Mouse (Mus musculus) effector memory CD4-positive, alpha-beta T cell, adult 5 months (primary cell): ENCODE results near the gene Prkcz. TPM values are rescaled to one million over a fixed set of nuclear protein-coding genes. Genes with fewer than 3 reads are reported as not detected.

Source experiments
- polyA plus RNA-seq: library from polyadenylated mRNA; unstranded; fragments of 100-300 nt; shearing (Covaris generic); gene quantifications from one replicate; pipeline ENCODE4 v1.2.1, GENCODE M21; 2017

The Prkcz gene
- polyA plus RNA-seq, result 30.7 TPM

GRCm38 (mm10) chr4:155361303-155361791 is at the start of gene Prkcz:
Prkcz (minus strand) TSS chr4:155361361.

DNA sequence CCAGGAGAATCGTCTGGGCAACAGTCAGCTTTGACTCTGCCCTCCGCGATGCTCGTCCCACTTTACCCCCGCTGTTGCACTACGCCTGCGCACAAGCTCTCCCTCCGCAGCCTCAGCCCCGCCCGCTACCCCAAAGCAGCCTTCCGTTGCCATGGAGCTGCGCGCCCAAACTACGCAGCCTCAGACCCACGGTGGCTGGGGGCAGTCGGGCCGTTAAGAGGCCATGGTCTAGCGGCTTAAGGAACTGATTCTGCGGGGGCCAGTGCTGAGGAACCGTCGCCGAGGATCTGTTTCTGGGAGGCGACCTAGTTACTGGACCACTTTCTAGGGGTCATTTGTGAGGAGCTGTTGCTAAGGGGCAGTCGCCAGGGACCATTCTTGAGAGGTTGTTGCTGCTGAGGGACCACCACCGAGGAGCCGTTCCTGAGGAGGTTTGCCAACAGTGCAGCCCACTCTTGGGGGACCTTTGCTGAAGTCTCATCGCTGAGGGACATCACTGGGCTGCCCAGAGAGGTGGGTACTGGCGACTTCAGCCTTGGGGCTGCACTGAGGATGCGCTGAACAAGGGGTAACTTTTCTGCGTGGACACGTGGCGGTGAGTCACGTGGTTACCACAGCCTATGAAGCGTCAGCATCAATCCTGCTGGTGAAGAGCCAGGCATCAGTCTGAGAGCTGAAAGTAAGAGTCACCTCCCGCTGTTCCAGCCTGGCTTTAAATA is 48.1 kb upstream of the Prkcz start, which contains the start of gene Cfap74:
TSS of gene Cfap74 (plus strand) at position 133 of the 719 bp plus-strand sequence.

DNA sequence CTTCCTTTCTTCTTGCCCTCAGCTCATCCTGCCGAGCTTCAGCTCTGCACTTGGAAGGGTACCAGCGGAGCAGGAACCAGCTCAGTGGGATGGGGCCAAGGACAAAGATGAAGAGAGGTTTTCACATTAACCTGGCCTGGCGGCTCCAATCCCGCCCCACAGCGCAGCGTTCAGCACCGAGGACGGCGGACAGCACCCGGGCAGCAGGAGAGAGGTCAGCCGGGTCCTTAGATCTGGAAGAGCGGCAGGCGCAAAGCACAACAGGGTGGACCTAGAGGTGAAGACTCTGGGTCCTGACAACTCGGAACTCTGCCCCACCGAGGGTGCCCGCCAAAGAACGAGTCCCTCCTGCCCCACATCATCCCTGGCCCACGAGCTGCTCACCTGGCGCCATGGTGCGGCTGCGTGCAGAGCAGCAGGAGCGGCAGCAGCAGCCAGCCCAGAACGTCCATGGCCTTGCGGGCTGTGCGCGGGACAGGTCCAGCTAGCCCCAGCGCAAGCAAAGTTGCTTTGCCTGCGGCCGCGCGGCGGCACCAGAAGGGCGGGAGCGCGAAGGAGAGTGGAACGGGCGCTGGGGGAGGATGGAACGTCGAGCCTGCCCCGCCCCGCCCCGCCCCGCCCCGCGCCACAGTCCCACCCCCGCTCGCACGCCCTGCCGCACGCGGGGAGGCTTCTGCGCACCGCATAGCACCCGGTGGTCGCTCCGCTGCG is 36.5 kb upstream of the Prkcz start, which contains the start of gene Gabrd:
TSS of gene Gabrd (minus strand) at position 602 of the 711 bp plus-strand sequence.

GRCm38 (mm10) chr4:155249648-155250351 is 111.4 kb downstream of the Prkcz start, which contains the start of gene Faap20:
Faap20 (plus strand) TSS chr4:155249802.

DNA sequence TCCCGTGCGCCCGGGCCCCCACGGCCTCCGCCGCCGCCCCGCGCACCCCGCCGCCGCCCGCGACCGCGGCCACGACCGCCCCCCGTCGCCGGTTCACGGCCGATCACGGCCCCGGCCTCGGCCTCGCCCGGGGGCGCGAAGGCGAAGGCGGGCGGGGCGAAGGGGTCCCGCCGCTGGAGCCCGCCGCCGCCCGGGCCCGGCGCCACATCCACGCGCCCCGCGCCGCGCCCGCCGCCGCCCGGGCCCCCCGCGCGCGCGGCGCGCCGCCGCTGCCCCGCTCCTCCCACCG is 138.7 kb downstream of the Prkcz start, which contains the start of gene Ski:
TSS of gene Ski (minus strand) at position 41 of the 289 bp plus-strand sequence.

Other genes with a start within 250 kb of the Prkcz start
- 136 TPM for gene Ski, start 138.8 kb downstream of the Prkcz start, polyA plus RNA-seq
- gene Faap20, start 111.6 kb downstream of the Prkcz start, polyA plus RNA-seq, result 51.6 TPM
- 0.32 TPM for gene Gabrd, start 36.8 kb upstream of the Prkcz start, polyA plus RNA-seq
- gene Cfap74, start 47.8 kb upstream of the Prkcz start, polyA plus RNA-seq, result 3.9 TPM
- not detected for gene Tmem52, start 107.8 kb upstream of the Prkcz start, polyA plus RNA-seq
- 438 TPM for gene Gnb1, start 130.0 kb upstream of the Prkcz start, polyA plus RNA-seq
- gene Nadk, start 201.0 kb upstream of the Prkcz start, polyA plus RNA-seq, result 98.5 TPM
- 25.6 TPM for gene Slc35e2, start 240.1 kb upstream of the Prkcz start, polyA plus RNA-seq